Mouse (Mus musculus): ENCODE results near the gene Hax1.

GRCm38 (mm10) chr3:89959435-89959834 is 39.1 kb downstream of the Hax1 start:
- TF ChIP-seq CTCF (IDR thresholded peaks at IDR 0.05; ENCODE audit: control insufficient read depth, insufficient read depth, insufficient replicate concordance, low read depth, low read length) (no peak), POLR2A (IDR thresholded peaks at IDR 0.05; ENCODE audit: control insufficient read depth, low read depth, low read length) (no peak)
